Mouse (Mus musculus): ENCODE measurements around the gene Aif1. TPM values are rescaled to one million over a fixed set of nuclear protein-coding genes. Genes with fewer than 3 reads are reported as not detected.

Aif1 gene
- polyA plus RNA-seq, 1 experiment = 22.3 TPM

DNA sequence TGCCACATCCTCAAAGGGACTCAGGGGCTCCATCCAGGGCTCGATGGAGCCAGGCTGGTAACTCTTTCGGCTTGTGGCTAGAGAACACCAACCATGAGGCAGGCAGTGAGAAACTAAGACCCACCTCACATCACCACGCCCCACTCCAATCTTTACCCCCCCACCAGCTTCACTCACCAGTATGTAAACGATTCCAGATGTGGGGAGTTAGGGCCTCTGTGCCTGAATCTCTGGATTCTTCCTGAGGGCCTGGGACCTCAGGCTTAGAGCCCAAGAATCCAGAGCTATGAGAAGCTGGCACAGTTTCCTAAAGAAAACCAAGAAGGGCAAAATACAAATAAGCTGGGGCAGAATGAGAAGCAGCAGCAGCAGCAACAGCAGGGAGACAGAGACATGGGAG, 21.9 kb downstream of the Aif1 start:
- peaks cover 98% of the 10 kb centered on the region for H3K36me3 ChIP-seq (replicated peaks; ENCODE audit: low read length)
- TF ChIP-seq FLI1 (IDR thresholded peaks at IDR 0.05; ENCODE audit: low read length) (no peak), GATA1 (IDR thresholded peaks at IDR 0.05; ENCODE audit: borderline replicate concordance, low read length) (no peak)
- peaks cover 13% of the 10 kb centered on the region for H3K4me1 ChIP-seq
- H3K27me3 ChIP-seq (replicated peaks) = no peaks in the 10 kb centered on the region
- H3K4me3 ChIP-seq (replicated peaks) = no peak overlapping the region
- no peaks in the 10 kb centered on the region for H3K9me3 ChIP-seq

DNA sequence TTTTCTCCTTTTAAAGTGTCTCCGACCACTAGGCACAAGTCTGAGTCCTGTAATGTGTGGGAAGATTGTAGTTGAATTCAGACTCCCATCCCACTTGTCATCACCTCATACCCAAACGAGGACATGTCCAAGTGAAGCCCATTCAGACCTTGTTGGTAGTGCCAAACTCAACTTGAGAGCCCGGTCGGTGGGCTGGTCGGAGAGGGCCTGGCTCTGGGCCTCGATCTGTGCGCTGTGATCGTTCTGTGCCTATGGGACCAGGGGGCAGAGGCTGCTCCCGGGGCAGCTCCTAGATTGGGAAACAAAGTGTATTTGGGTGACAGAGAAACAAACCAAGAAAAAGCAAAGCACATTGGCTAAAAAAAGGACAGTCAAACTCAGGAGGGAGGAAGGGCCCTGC, 22.8 kb downstream of the Aif1 start:
- peaks cover 98% of the 10 kb centered on the region for H3K36me3 ChIP-seq (replicated peaks; ENCODE audit: low read length)
- H3K4me1 ChIP-seq = peaks cover 13% of the 10 kb centered on the region
- no peak overlapping the region for H3K4me3 ChIP-seq (replicated peaks)
- H3K9me3 ChIP-seq = no peaks in the 10 kb centered on the region
- H3K27me3 ChIP-seq (replicated peaks) = no peaks in the 10 kb centered on the region
- TF ChIP-seq GATA1 (IDR thresholded peaks at IDR 0.05; ENCODE audit: borderline replicate concordance, low read length) (no peak), FLI1 (IDR thresholded peaks at IDR 0.05; ENCODE audit: low read length) (no peak)

DNA sequence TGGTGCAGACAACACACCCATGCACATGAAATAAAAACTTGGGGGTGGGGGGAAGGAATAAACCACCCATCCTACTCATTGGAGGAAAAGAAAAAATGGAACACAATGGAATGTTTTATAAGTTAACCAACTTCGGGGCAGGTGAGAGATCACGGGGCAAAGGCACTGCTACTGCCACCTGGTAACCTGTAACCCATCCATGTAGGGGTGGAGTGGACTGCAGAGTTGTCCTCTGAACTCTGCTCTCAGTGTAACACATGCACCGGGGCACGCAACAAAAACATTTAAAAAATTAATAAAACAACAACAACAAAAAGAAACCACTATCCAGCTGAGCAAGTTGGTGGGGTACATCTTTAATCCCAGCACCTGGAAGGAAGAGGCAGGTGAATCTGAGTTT, 23.7 kb downstream of the Aif1 start:
- TF ChIP-seq GATA1 (IDR thresholded peaks at IDR 0.05; ENCODE audit: borderline replicate concordance, low read length) (no peak), FLI1 (IDR thresholded peaks at IDR 0.05; ENCODE audit: low read length) (no peak)
- Histone ChIP-seq H3K4me3 (replicated peaks) (no peak overlapping the region), H3K36me3 (replicated peaks; ENCODE audit: low read length) (peaks cover 98% of the 10 kb centered on the region), H3K9me3 (no peaks in the 10 kb centered on the region), H3K27me3 (replicated peaks) (no peaks in the 10 kb centered on the region), H3K4me1 (peaks cover 13% of the 10 kb centered on the region)

DNA sequence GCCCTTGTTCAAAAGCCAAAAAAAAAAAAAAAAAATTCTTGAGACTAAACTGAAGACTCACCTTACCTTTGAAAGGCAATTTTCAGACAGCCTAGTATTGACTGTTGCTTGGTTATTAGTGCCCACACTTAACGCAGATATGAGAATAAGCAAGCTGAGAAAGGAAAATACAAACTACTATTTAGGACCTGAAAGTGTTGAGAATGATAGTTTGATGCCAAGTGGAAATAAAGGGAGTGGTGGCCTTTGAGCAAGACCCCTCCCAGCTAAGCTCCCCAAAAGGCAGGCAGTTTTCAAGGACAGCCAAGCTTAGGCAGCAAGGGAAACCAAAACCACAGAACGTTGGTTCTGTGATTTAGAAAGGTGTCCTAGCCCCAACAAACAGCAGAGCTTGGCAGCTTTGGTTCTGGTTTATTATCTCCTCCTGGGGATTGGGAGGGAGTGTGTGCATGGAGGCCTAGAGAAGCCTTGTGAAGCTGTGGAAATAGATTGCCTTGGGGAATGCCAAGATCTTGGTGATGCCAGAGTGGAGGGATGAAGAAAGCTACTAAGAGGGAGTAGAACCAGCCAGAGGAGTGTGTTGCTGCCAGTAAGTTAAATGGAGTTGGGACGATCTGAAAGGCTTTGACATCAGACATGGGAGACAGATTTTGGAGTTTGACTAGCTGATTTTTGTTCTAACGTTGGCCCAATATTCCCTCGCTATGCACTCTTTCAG, 27.8 kb downstream of the Aif1 start:
- Histone ChIP-seq H3K4me3 (replicated peaks) (no peak overlapping the region), H3K4me1 (no peaks in the 10 kb centered on the region), H3K36me3 (replicated peaks; ENCODE audit: low read length) (peaks cover 98% of the 10 kb centered on the region), H3K9me3 (peaks cover 5% of the 10 kb centered on the region), H3K27me3 (replicated peaks) (no peaks in the 10 kb centered on the region)
- no peak for TF ChIP-seq FLI1 (IDR thresholded peaks at IDR 0.05; ENCODE audit: low read length)
- TF ChIP-seq GATA1 (IDR thresholded peaks at IDR 0.05; ENCODE audit: borderline replicate concordance, low read length) = no peak

DNA sequence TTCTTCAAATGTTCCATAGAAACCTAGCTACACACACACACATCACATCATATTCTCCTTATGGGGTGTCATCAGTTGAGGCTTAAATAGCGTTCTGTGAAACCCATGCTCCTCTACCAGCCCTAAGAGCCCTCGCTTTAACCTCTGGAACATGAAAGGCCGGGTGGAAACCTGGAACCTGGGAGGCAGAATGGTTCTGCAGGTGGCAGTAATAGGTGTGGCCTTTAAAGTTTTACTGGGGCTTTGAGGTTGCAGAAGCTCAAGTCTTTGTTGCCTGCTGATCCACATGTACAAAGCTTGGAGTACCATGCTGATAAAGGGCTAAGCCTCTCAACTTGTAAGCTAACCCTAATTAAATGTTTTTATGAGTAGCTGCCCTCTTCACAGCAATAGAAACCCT, 28.5 kb downstream of the Aif1 start:
- H3K4me1 ChIP-seq = no peaks in the 10 kb centered on the region
- H3K27me3 ChIP-seq (replicated peaks) = no peaks in the 10 kb centered on the region
- peaks cover 98% of the 10 kb centered on the region for H3K36me3 ChIP-seq (replicated peaks; ENCODE audit: low read length)
- no peak for TF ChIP-seq FLI1 (IDR thresholded peaks at IDR 0.05; ENCODE audit: low read length)
- no peak for TF ChIP-seq GATA1 (IDR thresholded peaks at IDR 0.05; ENCODE audit: borderline replicate concordance, low read length)
- H3K4me3 ChIP-seq (replicated peaks) = no peak overlapping the region
- peaks cover 8% of the 10 kb centered on the region for H3K9me3 ChIP-seq

DNA sequence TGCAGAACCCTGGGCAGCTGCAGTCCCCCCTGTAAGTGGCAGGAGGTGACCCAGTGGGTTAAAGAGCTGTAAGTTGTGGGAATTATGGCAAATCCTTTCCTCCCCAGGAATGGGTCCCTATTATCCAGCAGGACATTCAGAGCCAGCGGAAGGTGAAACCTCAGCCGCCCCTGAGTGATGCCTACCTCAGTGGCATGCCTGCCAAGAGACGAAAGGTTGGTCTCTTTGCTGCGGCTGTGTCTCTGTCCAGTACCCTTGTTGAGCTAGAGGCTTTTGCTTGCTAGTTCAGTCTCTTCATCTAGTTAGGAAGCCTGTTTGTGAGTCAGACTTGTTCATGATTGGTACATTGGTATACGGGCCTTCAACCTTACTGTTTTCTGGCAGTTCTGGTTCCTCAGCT, 29.7 kb downstream of the Aif1 start:
- H3K4me3 ChIP-seq (replicated peaks) = no peak overlapping the region
- H3K9me3 ChIP-seq = peaks cover 8% of the 10 kb centered on the region
- H3K4me1 ChIP-seq = no peaks in the 10 kb centered on the region; the same call in 1 of the 2 replicates
- H3K27me3 ChIP-seq (replicated peaks) = no peaks in the 10 kb centered on the region
- TF ChIP-seq GATA1 (IDR thresholded peaks at IDR 0.05; ENCODE audit: borderline replicate concordance, low read length) (no peak), FLI1 (IDR thresholded peaks at IDR 0.05; ENCODE audit: low read length) (no peak)
- peaks cover 99% of the 10 kb centered on the region for H3K36me3 ChIP-seq (replicated peaks; ENCODE audit: low read length)

DNA sequence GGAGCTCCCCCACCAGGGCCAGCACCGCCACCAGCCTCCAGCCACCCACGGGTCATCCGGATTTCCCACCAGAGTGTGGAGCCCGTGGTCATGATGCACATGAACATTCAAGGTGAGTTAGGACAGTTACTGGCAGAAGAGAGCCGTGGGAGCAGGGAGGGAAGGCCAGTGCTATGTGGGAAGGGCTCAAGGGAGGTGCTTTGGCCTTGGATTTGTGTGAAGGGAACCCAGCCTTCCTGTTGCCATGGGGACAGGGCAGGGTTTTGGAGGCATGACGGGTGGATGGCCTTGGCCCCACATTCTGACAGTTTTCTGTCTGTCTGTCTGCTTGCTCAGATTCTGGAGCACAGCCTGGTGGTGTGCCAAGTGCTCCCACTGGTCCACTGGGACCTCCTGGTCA, 33.9 kb downstream of the Aif1 start:
- Histone ChIP-seq H3K9me3 (peaks cover 8% of the 10 kb centered on the region), H3K4me1 (peaks cover 29% of the 10 kb centered on the region), H3K4me3 (replicated peaks) (no peak overlapping the region), H3K27me3 (replicated peaks) (no peaks in the 10 kb centered on the region), H3K36me3 (replicated peaks; ENCODE audit: low read length) (peaks cover 96% of the 10 kb centered on the region)
- TF ChIP-seq FLI1 (IDR thresholded peaks at IDR 0.05; ENCODE audit: low read length) = no peak
- no peak for TF ChIP-seq GATA1 (IDR thresholded peaks at IDR 0.05; ENCODE audit: borderline replicate concordance, low read length)

DNA sequence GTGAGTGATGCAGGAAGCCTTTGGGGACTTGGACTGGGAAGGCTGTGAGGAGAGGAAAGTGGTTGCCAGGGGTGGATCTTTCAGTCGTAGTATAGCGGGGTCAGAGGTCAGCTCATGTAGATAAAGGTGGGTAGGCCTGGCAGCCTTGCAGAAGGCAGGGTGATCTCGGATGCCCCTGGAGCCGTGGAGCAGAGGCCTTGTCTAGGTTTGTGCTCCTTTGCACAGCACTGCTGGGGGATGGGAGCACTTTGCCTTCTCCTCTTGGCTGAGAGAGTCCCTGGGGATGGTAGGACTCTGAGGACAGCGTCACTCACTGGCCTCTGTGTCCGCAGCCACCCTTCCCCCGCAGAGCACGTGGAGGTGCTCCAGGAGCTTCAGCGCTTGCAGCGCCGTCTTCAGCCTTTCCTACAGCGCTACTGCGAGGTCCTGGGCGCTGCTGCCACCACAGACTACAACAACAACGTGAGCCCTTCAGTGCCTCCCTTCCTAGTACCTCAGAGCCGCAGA, 35.3 kb downstream of the Aif1 start:
- Histone ChIP-seq H3K36me3 (replicated peaks; ENCODE audit: low read length) (peaks cover 82% of the 10 kb centered on the region), H3K4me1 (peaks cover 39% of the 10 kb centered on the region)
- no peak for TF ChIP-seq FLI1 (IDR thresholded peaks at IDR 0.05; ENCODE audit: low read length)
- TF ChIP-seq GATA1 (IDR thresholded peaks at IDR 0.05; ENCODE audit: borderline replicate concordance, low read length) = no peak

DNA sequence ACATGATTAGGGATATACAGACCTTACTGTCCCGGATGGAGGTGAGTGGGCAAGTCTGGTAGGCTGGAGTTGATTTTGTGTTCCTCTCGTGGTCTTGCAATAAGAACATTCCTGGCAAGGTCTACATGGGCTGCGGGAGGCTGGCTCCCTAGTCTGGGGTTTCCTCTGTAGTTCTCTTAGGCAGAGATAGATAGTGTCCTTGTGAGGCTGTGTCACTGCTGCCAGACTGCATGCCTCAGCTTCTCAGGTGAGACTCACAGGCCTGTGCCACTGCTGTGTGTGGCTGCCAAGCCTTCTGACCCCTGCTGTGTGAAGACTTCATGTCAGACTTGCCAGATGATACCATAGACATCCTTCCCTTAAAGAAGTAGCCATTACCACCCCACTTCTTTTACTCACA, 36.6 kb downstream of the Aif1 start:
- H3K4me3 ChIP-seq (replicated peaks) = no peak overlapping the region
- TF ChIP-seq GATA1 (IDR thresholded peaks at IDR 0.05; ENCODE audit: borderline replicate concordance, low read length) (no peak), FLI1 (IDR thresholded peaks at IDR 0.05; ENCODE audit: low read length) (no peak)
- H3K36me3 ChIP-seq (replicated peaks; ENCODE audit: low read length) = peaks cover 69% of the 10 kb centered on the region
- H3K4me1 ChIP-seq = peaks cover 39% of the 10 kb centered on the region
- peaks cover 8% of the 10 kb centered on the region for H3K9me3 ChIP-seq
- no peaks in the 10 kb centered on the region for H3K27me3 ChIP-seq (replicated peaks)

More for the DNA sequence above, 35.3 kb downstream of the Aif1 start:
- Histone ChIP-seq H3K9me3 (peaks cover 8% of the 10 kb centered on the region), H3K4me3 (replicated peaks) (no peak overlapping the region), H3K27me3 (replicated peaks) (no peaks in the 10 kb centered on the region)

DNA sequence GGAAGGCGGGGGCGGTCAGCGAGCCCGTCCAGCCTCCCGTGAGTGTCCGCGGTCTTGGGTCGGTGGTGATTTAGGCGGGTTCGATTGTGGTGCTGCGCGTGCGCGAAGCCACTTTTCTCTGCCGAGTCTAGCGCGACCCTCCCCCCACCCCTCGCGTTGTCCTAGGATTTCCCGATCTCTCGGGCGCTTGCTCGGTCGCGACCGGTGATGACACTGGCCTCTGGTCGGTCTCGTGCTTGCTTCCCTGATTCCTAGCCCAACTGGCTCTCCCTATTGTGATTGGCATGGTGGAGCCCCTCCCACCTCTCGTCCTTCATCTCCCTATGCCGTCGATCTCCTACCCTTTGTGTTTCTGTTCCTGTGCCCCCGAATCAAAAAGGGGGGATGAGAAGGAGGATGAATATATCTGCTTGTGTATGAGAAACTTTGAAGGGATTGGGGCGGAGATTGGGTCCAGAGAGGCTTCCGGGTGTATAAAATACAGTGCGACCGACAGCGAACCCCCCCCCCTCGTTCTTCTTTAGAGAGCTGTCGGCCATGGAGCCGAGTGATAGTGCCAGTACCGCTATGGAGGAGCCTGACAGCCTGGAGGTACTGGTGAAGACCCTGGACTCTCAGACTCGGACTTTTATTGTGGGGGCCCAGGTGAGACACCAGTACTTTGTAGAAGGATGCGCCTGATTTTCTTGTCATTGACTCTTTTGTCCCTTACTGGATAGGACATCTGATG, 40.1 kb downstream of the Aif1 start:
- Histone ChIP-seq H3K4me3 (replicated peaks) (peak overlapping the region; percentile 93), H3K27me3 (replicated peaks) (no peaks in the 10 kb centered on the region), H3K4me1 (peaks cover 56% of the 10 kb centered on the region), H3K9me3 (no peaks in the 10 kb centered on the region), H3K36me3 (replicated peaks; ENCODE audit: low read length) (peaks cover 41% of the 10 kb centered on the region)
- TF ChIP-seq FLI1 (IDR thresholded peaks at IDR 0.05; ENCODE audit: low read length) (no peak), GATA1 (IDR thresholded peaks at IDR 0.05; ENCODE audit: borderline replicate concordance, low read length) (no peak)

All from megakaryocyte, embryonic 14.5 days (primary cell).